Mouse (Mus musculus) forebrain, embryonic 12.5 days (tissue): ENCODE measurements around the gene Klri1. TPM values are rescaled to one million over a fixed set of nuclear protein-coding genes. Genes with fewer than 3 reads are reported as not detected.
"Not testable (repeated sequence)": the region's sequence is repeated elsewhere in the genome, so short reads cannot be mapped to it uniquely, and the experiment has no call there.

Source experiments
- ATAC-seq: fragments of 200-750 bp; cut with Nextera tagmentation; 2 replicates; pipeline ENCODE4 v1.8.0; 2017; ENCODE audit warnings: moderate TSS enrichment; ENCODE audit not compliant: low FRiP score
- H3K27ac ChIP-seq: fragments of 300-500 bp; sonication (generic); 2 replicates; pipeline ENCODE4 v1.5.1; 2016; ENCODE audit warnings: mild to moderate bottlenecking
- H3K27me3 ChIP-seq: fragments of 300-500 bp; sonication (generic); 2 replicates; pipeline ENCODE4 v1.6.1; 2016; ENCODE audit warnings: mild to moderate bottlenecking
- H3K36me3 ChIP-seq: fragments of 300-500 bp; sonication (generic); replicated peaks from 2 replicates; pipeline ENCODE4 v1.6.1; 2016; ENCODE audit warnings: mild to moderate bottlenecking
- H3K4me1 ChIP-seq: fragments of 300-500 bp; sonication (generic); 2 replicates; pipeline ENCODE4 v1.6.1; 2016
- H3K4me2 ChIP-seq: fragments of 300-500 bp; sonication (generic); 2 replicates; pipeline ENCODE4 v1.6.1; 2016; ENCODE audit warnings: mild to moderate bottlenecking, moderate library complexity
- H3K4me3 ChIP-seq: fragments of 300-500 bp; sonication (generic); replicated peaks from 2 replicates; pipeline ENCODE4 v1.5.1; 2016; ENCODE audit warnings: mild to moderate bottlenecking
- H3K9ac ChIP-seq: fragments of 300-500 bp; sonication (generic); 2 replicates; pipeline ENCODE4 v1.6.1; 2016; ENCODE audit warnings: mild to moderate bottlenecking
- H3K9me3 ChIP-seq: fragments of 300-500 bp; sonication (generic); 2 replicates; pipeline ENCODE4 v1.6.1; 2016
- WGBS: fragments of 180-500 bp; shearing (Covaris S2); methylation state at CpG from one replicate; pipeline ENCODE4 v1.1.7; 2016; 5-methylcytosine and 5-hydroxymethylcytosine counted together
- polyA plus RNA-seq: library from polyadenylated mRNA; unstranded; fragments of >200 nt; fragmentation: Nextera tagmentation; extraction: Ambion mirVana; gene quantifications from 2 replicates; pipeline ENCODE4 v1.2.1, GENCODE M21; 2016

The Klri1 gene
- polyA plus RNA-seq, result not detected in 2 replicates

DNA sequence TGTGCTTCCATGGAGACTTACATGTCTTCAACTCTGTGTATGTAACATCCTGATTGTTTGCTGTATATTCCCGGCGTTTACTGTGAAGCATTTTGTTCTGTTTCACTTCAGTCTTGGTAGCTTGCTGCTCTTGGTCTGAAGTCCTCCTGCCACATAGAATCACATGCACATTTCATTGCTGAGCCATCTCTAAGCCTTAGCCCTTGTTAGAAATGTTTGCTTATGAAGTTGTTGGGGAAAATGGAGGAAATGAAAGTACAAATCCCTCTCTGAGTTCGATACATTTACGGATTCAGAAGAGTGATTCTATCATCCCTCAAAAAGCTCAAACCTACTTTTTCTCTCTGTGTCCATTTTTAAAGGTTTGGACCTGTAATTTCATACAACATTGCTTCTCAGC lies at the start of gene Klri1:
Gene Klri1, minus strand, starts transcription at position 101 of the 400 bp plus-strand sequence.
- Histone ChIP-seq H3K4me2 (no peak within 1 kb of the TSS), H3K9ac (no peak within 1 kb of the TSS), H3K27ac (no peak within 1 kb of the TSS), H3K9me3 (no peaks in the 10 kb centered on the region), H3K27me3 (no peaks in the 10 kb centered on the region), H3K4me1 (no peaks in the 10 kb centered on the region), H3K36me3 (no peaks in the 10 kb centered on the region), H3K4me3 (no peak within 1 kb of the TSS)
- 95% methylated on average over 4 of the region's 4 CpGs for WGBS
- no peak for ATAC-seq

DNA sequence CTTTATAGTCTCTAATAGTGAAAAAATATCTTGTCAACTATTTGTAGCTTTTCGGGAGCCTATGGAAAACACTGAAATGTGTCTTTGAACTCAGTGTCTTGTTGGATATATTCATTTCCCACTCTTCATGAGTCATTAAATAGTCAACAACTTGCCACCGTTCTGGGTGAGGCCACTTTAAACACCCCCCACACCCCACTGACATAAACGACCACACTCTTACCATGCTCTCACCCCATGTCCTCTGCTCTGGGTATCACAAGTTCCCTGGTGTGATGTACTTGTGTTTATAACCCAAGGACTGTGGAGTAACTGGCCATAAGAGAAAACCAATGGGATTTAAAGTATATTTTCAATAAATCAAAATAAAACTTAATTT lies 30.7 kb upstream of the Klri1 start:
- H3K4me1 ChIP-seq, result no peaks in the 10 kb centered on the region
- WGBS, result 87% methylated on average over 3 of the region's 3 CpGs
- no peaks in the 10 kb centered on the region for H3K27me3 ChIP-seq
- H3K27ac ChIP-seq, result no peak overlapping the region
- no peak for ATAC-seq
- no peak overlapping the region for H3K4me2 ChIP-seq
- H3K9ac ChIP-seq, result no peak overlapping the region
- peaks cover 4% of the 10 kb centered on the region; the same call in 1 of the 2 replicates for H3K9me3 ChIP-seq
- no peak overlapping the region for H3K4me3 ChIP-seq
- no peaks in the 10 kb centered on the region for H3K36me3 ChIP-seq

- no peak for ATAC-seq
- Histone ChIP-seq H3K4me2 (no peak overlapping the region), H3K27ac (no peak overlapping the region), H3K4me3 (no peak overlapping the region), H3K4me1 (no peaks in the 10 kb centered on the region), H3K36me3 (no peaks in the 10 kb centered on the region), H3K9ac (no peak overlapping the region), H3K9me3 (peaks cover 4% of the 10 kb centered on the region; the same call in 1 of the 2 replicates), H3K27me3 (no peaks in the 10 kb centered on the region)
- 89% methylated on average over 4 of the region's 4 CpGs for WGBS
These were observed 30.2 kb upstream of the Klri1 start for GRCm38 (mm10) chr6:129747016-129747653.

GRCm38 (mm10) chr6:129746151-129746550 lies 29.2 kb upstream of the Klri1 start:
- Histone ChIP-seq H3K27ac (no peak overlapping the region), H3K4me2 (no peak overlapping the region), H3K9me3 (peaks cover 4% of the 10 kb centered on the region), H3K9ac (no peak overlapping the region), H3K36me3 (no peaks in the 10 kb centered on the region), H3K27me3 (no peaks in the 10 kb centered on the region), H3K4me3 (no peak overlapping the region), H3K4me1 (no peaks in the 10 kb centered on the region)
- WGBS, result 64% methylated on average over 3 of the region's 3 CpGs
- no peak for ATAC-seq

GRCm38 (mm10) chr6:129740069-129740721 lies 23.3 kb upstream of the Klri1 start, which contains the start of gene Klri2:
Gene Klri2 (minus strand): TSS chr6:129740484.
- H3K4me2 ChIP-seq, result no peak within 1 kb of the TSS
- H3K36me3 ChIP-seq, result no peaks in the 10 kb centered on the region
- no peaks in the 10 kb centered on the region; the same call in 1 of the 2 replicates for H3K9me3 ChIP-seq
- no peaks in the 10 kb centered on the region for H3K4me1 ChIP-seq
- no peak for ATAC-seq
- 68% methylated on average over 2 of the region's 2 CpGs for WGBS
- no peak within 1 kb of the TSS for H3K27ac ChIP-seq
- no peaks in the 10 kb centered on the region for H3K27me3 ChIP-seq
- no peak within 1 kb of the TSS for H3K4me3 ChIP-seq
- no peak within 1 kb of the TSS for H3K9ac ChIP-seq

DNA sequence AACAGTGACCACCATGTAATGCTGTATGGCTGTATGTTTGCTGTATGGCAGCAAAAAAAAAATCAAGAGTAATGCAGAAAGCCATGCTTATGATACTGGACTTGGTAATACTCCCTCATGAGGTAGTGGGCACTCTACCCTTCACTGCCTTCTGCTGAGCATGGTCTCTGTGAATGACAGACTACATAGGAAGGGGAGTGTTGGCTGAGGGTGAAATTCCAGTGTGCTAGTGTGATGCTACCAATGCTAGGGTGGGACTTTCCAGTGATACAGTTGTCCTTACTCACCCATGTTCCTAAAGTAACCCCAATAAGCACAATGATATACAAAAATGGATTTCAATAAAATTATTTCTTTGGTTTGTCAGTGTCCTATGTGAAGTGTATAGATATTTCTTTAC lies 19.5 kb upstream of the Klri1 start:
- no peaks in the 10 kb centered on the region for H3K36me3 ChIP-seq
- H3K4me2 ChIP-seq, result no peak overlapping the region
- no peaks in the 10 kb centered on the region; the same call in 1 of the 2 replicates for H3K9me3 ChIP-seq

GRCm38 (mm10) chr6:129727237-129727636 lies 10.3 kb upstream of the Klri1 start:
- Histone ChIP-seq H3K9ac (no peak overlapping the region), H3K27me3 (no peaks in the 10 kb centered on the region), H3K27ac (no peak overlapping the region), H3K4me3 (no peak overlapping the region), H3K36me3 (no peaks in the 10 kb centered on the region), H3K9me3 (no peaks in the 10 kb centered on the region), H3K4me1 (no peaks in the 10 kb centered on the region), H3K4me2 (no peak overlapping the region)
- ATAC-seq, result no peak
- WGBS, result 87% methylated on average over 1 of the region's 1 CpGs

More for the DNA sequence above, 19.5 kb upstream of the Klri1 start:
- Histone ChIP-seq H3K4me3 (no peak overlapping the region), H3K9ac (no peak overlapping the region), H3K4me1 (no peaks in the 10 kb centered on the region), H3K27me3 (no peaks in the 10 kb centered on the region), H3K27ac (no peak overlapping the region)
- no peak for ATAC-seq

GRCm38 (mm10) chr6:129721390-129721789 lies 4.5 kb upstream of the Klri1 start:
- Histone ChIP-seq H3K36me3 (no peaks in the 10 kb centered on the region), H3K27me3 (no peaks in the 10 kb centered on the region), H3K27ac (no peak overlapping the region), H3K9me3 (no peaks in the 10 kb centered on the region), H3K4me1 (no peaks in the 10 kb centered on the region), H3K4me3 (no peak overlapping the region), H3K4me2 (no peak overlapping the region), H3K9ac (no peak overlapping the region)
- WGBS, result 77% methylated on average over 1 of the region's 1 CpGs
- no peak for ATAC-seq

- WGBS, result 25% methylated on average over 3 of the region's 3 CpGs
- Histone ChIP-seq H3K4me3 (no peak overlapping the region), H3K27ac (no peak overlapping the region), H3K4me1 (no peaks in the 10 kb centered on the region), H3K36me3 (no peaks in the 10 kb centered on the region), H3K4me2 (no peak overlapping the region), H3K9ac (no peak overlapping the region), H3K9me3 (no peaks in the 10 kb centered on the region), H3K27me3 (no peaks in the 10 kb centered on the region)
- ATAC-seq, result no peak
These were observed 3.6 kb upstream of the Klri1 start for GRCm38 (mm10) chr6:129720487-129720886.

- no peak overlapping the region for H3K27ac ChIP-seq
- no peak overlapping the region for H3K9ac ChIP-seq
- no peaks in the 10 kb centered on the region for H3K36me3 ChIP-seq
- no peak overlapping the region for H3K4me3 ChIP-seq
- H3K4me1 ChIP-seq, result no peaks in the 10 kb centered on the region
- no peaks in the 10 kb centered on the region for H3K27me3 ChIP-seq
- no peaks in the 10 kb centered on the region for H3K9me3 ChIP-seq
- WGBS, result 50% methylated on average over 1 of the region's 1 CpGs
- no peak overlapping the region for H3K4me2 ChIP-seq
- ATAC-seq, result no peak
These were observed 3.4 kb downstream of the Klri1 start for GRCm38 (mm10) chr6:129713566-129713965.

DNA sequence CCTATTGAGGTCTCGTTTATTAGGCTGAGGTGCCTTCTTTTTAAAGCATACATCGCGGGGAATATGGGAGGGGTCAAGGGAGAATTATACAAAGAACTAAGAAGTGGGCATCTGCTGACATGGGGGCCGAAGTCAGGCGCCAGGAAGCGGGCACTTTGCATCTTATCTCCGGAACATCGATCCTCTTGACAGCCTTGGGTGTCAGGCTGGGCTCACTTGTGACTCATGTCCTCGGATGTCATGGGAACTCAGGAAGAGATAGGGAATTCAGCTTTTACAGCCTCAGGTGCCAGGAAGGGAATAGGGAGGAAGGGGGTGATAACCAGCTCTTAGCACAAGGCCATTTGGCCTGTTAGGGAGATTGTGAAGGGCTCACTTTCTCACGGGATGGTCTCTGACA lies 25.5 kb downstream of the Klri1 start:
- not testable (repeated sequence) for H3K4me1 ChIP-seq, ATAC-seq, H3K9ac ChIP-seq, H3K4me3 ChIP-seq, H3K27me3 ChIP-seq, H3K9me3 ChIP-seq, H3K36me3 ChIP-seq, H3K4me2 ChIP-seq, H3K27ac ChIP-seq
- 79% methylated on average over 10 of the region's 10 CpGs for WGBS

GRCm38 (mm10) chr6:129680379-129680778 lies 36.6 kb downstream of the Klri1 start:
- Histone ChIP-seq H3K27me3 (no peaks in the 10 kb centered on the region), H3K4me3 (no peak overlapping the region), H3K9me3 (no peaks in the 10 kb centered on the region), H3K36me3 (no peaks in the 10 kb centered on the region), H3K4me1 (no peaks in the 10 kb centered on the region), H3K27ac (no peak overlapping the region), H3K4me2 (no peak overlapping the region), H3K9ac (no peak overlapping the region)
- 67% methylated on average over 1 of the region's 1 CpGs for WGBS
- no peak for ATAC-seq

- H3K4me3 ChIP-seq, result no peak within 1 kb of the TSS
- no peaks in the 10 kb centered on the region for H3K9me3 ChIP-seq
- no peaks in the 10 kb centered on the region for H3K4me1 ChIP-seq
- no peak within 1 kb of the TSS for H3K27ac ChIP-seq
- no peaks in the 10 kb centered on the region for H3K36me3 ChIP-seq
- no peaks in the 10 kb centered on the region for H3K27me3 ChIP-seq
- H3K9ac ChIP-seq, result no peak within 1 kb of the TSS
- WGBS, result 86% methylated on average over 3 of the region's 3 CpGs
- ATAC-seq, result no peak
- no peak within 1 kb of the TSS for H3K4me2 ChIP-seq
These were observed 38.1 kb downstream of the Klri1 start, which contains the start of gene Klrc1 for GRCm38 (mm10) chr6:129678873-129679272. Gene Klrc1 (minus strand): TSS chr6:129678973.
